Mouse (Mus musculus): ENCODE results near the gene Klf13.
A peak's percentile ranks its signal among the peaks of the same experiment; 100 is the strongest.

Gene Klf13

DNA sequence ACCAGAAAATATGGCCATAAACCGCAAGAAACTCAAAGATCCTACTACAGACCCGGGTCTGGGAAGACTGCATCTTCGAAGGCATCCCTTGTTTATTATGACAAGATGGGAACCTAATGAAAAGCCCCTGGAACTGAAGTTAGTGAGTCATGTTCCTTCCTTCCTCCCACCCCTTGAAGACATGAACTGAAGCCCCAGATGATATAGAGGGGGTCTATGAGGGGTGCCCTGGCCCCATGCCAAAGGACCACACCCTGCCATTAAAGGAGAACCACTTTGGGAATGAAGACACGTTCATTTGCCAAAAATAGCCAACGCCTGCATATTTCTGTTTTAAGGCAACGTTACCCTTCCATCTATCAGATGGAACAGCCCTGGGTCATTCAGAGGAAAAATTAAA, 50.0 kb downstream of the Klf13 start:
- DNase-seq (ENCODE audit: low read depth, low spot score), result no peak

DNA sequence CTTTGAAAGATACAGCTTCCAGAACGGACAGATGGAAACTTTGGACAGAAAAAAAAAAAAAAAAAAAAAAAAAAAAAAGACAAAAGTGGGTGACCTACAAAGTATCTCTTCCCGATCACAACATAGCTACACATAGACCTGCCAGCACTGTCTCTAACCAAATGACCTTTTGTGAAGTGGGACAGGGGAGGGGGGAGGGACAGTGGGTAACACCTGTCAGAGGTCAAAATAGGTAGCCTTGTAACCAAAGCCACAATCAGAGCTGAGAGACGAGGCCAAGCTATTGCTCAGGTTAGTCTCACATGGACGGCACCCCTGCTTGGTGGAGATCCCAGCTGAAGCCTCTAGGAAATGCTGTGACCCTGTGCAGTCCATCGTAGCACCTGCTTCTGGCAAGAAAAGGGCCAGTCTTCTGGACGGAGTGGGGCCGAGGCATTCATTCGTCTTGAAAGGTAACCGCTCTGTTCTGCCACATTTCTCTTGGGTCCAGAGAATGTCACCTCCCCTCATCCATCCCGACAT, 51.1 kb downstream of the Klf13 start:
- no peak for DNase-seq (ENCODE audit: low read depth, low spot score)

DNA sequence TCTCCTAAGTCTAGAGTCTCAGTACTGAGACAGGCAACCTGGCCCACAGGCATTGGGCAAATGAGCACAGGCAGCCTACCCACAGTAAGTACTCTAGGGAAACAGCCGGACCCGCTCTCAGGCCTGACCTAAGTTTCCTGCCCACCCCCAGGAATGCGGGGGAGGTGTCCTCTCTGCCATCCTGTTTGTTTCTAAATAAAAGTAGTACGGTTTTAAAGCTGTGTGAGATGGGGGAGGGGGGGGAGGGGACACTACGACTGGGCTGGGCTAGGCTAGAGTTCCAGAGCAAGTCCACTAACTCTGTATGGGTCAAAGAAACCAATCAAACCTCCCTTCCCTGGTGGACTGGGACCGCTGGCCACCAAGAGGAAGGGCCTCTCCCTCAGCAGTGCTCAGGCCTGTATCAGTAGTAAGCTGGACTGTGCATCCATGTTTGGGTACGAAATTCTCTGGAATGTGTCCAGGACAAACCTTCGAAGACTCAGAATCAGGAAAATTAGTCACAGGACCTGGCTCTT, 51.6 kb downstream of the Klf13 start:
- peak; percentile 82 for DNase-seq (ENCODE audit: low read depth, low spot score)

DNA sequence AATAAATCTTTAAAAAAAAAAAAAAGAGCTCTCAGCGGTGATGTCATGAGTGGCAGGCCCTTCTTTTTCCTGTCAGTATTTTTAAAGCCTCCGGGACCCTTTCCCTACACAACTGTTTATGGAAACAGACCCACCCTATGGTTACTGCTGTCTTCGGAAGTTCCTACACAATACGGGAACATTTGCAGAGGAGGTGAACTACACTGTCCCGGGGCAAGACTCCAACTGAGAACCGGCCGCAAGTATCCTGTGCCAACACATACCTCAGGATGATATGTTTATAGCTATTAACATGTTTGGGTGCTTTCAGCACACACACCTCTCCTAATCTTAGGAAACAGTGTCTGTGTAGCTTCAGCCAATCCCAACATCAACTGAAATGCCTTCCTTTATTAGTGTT, 53.7 kb downstream of the Klf13 start:
- DNase-seq (ENCODE audit: low read depth, low spot score), result no peak

DNA sequence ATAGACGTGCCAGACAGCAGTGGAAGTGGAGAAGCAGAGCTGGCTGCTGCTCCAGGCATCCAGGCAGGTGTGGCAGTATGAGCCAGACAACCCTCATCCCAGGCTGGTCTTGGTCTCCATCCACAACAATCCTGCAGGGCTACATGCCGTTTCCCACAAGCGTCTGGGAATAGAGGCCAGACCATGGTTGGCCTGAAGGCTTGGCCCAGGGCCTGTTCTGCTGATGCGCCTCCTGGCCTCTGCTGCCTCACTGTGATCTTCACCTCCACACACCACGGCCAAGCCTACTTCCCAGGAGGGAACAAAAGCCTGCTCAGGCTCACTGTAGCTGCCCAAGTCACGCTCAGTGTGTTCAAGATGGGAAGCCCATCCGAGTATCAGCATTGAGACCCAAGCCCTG, 56.0 kb downstream of the Klf13 start:
- DNase-seq (ENCODE audit: low read depth, low spot score), result no peak

DNA sequence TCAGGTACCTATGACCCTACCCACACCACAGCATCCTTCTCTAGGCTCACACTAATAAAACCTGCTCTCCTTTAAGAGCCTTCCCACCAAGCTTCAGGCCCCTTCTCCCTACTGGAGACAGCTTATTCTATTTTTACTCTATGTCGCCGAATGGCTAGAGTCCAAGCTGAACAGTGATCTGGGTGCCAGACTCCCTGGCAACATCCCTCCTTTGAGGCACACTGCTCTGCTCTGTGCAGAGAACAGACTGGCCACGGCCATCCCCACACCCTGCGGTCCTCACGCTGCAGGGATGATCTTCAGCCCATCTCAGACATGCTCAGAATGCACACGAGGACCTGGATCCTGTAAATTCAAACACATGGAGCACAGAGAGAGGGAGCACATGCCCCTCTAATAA, 59.1 kb downstream of the Klf13 start:
- DNase-seq (ENCODE audit: low read depth, low spot score), result no peak

DNA sequence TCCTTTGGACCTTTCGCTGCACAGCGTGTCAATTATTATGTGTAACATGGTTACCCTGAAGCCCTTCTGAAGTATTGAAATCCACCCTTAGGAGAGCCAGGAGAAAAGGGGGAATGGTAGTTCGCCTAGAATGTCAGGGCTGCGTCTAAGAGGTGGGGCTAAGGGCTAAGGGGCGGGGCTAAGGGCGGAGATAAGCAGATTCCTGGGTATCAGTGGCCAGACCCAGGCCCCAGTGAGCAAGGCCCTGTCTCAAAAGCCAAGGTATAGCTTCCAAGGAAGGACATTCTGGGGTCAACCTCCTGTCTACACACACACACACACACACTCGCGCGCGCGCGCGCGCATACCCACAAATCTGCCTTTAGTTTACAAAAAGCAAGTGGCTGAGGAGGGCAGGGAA, 61.1 kb downstream of the Klf13 start:
- no peak for DNase-seq (ENCODE audit: low read depth, low spot score)

DNA sequence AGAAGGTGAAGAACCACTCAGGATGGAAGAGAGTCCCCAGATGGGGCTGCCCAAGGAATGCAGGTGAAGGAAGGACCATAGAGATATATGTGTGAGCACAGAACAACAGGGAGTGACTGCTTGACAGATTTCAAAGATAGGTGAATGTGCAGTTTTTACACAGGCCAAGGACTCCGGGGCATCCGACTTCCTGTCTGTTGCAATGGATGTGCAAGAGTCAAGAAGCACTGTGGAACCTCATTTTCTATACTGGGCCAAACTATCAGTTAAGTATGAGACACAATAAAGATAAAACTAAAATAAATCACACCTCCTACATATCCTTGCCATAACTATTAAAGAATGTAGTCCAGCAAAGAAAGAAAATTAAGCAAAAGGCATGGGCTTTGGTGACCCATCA, 62.1 kb downstream of the Klf13 start:
- peak; percentile 19 for DNase-seq (ENCODE audit: low read depth, low spot score)

DNA sequence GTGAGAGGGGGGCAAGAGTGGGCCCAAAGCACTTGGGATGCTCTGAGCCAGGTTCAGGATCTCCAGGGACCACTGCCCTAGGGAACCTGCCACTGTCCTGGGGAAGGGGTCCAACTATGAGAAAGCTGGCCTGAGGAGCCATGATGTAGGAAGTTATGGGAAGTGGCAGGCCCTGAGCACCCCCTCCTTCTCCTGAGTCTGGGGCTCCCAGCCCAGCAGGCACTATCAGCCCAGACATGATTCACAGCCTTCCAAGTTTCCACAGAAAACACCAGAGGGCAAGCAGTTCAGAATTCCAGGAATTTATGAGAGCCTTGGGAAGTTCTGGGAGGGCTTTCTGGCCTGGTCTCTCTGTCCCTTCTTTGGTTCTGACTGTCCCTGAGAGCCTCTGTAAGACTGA, 63.0 kb downstream of the Klf13 start:
- peak; percentile 34 for DNase-seq (ENCODE audit: low read depth, low spot score)

DNA sequence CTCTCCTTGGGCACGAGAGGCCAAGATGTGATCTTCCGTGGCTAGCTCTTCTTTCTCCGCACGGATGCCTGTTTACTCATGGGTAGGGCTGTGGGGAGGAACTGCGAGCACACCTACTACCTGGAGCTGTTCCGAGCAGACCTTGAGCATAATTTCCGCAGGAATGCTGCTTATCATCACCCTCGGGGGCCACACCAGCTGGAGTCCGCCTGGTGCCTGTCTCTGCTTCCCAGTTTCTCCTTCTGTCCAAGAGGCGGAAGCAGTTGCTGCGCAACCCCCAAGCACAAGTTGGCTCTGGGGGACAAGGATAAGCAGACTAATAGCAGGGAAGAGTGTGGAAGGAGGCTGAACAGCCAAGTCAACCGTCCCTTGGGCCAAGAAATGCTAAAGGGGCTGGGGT, 64.8 kb downstream of the Klf13 start:
- no peak for DNase-seq (ENCODE audit: low read depth, low spot score)

DNA sequence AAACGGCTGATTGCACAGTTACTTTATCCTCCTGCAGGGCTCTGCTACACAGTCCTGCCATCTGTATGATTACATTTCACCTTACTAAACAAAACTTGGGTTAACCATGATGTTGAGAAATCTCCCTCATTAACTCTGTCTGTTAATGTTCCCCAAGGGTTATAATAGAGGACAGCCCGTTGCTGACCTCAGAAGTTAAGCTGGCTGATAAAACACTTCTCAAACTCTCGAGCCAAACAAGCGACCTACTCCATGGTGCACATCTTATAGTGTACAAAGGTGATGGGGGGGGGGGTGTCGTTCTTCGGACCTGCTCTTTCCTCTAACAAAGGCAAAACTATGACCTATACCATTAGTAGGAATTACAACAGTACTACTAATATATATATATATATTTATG, 67.0 kb downstream of the Klf13 start:
- DNase-seq (ENCODE audit: low read depth, low spot score), result no peak

DNA sequence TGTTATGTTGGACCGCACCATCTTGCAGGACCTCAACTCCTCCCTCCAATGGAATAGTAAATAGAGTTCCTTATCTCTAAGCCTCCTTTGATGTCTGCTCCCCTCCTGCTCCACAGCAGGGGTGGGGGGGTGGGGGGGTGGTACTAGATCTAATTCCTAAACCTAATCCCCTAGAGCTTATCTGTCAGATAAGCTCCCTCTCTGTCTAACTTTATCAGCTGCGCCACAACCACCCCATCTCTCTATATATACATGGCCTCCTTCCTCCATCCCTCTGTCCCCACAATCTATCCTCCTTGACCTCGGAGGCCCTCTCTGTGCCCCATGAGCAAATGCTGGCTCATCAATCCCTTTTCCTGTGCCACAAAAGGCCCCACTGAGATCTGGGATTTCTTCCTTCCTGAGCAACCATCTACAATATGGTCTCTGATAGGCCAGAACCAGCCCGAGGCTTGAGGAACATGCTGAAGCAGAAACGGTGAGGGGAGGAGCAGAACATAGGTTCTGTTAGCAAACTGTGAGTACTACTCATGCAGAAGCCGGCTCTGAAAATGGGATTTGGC, 70.3 kb downstream of the Klf13 start:
- DNase-seq (ENCODE audit: low read depth, low spot score), result no peak

DNA sequence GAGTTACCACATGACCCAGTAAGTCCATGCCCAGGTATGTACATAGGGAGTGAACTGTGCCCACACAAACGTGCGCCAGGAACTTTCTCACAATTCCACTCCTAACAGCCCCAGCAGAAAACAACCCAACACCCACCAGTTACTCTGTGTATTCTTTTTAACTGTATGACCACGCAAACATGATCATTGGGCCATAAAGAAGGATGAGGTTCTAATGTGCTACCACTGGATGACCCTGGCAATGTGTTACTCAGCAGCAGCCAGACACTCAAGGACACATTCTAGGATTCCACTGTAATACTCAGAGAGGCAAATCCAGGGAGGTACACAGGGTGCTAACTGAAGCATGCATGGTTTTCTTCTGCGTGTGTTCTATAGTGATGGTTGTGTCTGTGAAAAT, 72.8 kb downstream of the Klf13 start:
- no peak for DNase-seq (ENCODE audit: low read depth, low spot score)

DNA sequence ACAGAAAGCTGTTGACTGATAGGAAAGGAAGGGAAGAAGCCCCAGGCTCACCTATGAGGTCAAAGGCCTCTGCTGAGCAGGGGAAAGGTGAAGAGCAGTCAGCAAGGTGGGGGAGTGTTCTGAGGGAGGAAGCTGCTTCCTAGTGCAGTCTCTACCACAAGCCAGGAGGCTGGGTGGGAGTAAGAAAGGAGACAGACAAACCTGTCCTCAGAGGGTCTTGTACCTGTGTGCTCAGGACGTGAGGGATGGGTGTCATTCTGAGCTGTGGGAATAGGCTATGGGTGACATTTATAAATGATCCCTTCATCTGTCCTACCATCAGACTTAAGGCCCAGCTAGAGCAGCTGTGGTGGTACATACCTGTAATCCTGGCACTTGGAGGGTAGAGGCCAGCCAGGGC, 75.7 kb downstream of the Klf13 start:
- no peak for DNase-seq (ENCODE audit: low read depth, low spot score)

DNA sequence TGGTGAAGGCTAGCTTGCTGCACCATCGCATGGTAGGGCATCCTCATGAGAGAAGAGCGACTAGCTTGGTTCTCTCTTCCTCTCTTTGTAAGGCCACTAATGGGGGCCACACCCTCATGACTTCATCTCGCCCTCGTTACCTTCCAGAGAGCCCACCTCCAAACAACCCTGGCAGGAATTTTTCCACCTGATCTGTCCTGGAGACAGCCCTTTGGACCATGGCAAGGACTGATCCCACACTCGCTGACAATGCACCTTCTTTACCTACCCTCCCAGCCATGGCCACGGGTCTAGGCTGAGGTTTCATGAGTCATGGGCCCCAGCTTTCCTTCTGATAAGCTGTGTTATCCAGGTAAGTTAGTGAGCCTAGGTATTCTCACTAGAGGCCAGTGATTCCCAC, 77.6 kb downstream of the Klf13 start:
- DNase-seq (ENCODE audit: low read depth, low spot score), result no peak

DNA sequence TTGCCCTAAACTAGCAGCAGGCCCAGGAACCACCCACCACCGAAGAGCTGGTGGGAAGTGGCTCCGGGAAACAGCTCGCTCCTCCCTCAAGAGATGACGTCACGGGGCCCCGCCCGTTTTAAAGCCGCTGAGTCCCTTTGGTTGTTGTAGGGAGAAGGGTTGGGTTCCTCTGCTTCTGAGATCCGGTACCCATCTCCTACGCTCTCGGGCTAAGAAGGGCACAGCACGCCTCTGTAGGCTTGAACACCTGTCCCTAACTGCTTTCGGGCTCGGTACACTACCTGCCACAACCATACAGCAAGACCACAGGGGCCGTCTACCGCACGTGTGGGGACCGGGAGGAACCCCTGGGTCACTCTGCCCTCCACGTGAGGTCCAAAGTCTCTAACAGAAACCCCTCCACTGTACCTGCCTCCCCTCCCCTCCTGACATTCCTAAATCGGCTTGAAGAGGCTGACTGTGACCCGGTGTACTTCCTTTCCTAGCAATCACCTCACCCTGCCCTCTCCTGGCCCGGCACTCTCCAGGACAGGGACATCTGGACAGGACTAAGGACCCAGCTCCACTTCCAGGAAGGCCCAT, 80.1 kb downstream of the Klf13 start:
- no peak for DNase-seq (ENCODE audit: low read depth, low spot score)

DNA sequence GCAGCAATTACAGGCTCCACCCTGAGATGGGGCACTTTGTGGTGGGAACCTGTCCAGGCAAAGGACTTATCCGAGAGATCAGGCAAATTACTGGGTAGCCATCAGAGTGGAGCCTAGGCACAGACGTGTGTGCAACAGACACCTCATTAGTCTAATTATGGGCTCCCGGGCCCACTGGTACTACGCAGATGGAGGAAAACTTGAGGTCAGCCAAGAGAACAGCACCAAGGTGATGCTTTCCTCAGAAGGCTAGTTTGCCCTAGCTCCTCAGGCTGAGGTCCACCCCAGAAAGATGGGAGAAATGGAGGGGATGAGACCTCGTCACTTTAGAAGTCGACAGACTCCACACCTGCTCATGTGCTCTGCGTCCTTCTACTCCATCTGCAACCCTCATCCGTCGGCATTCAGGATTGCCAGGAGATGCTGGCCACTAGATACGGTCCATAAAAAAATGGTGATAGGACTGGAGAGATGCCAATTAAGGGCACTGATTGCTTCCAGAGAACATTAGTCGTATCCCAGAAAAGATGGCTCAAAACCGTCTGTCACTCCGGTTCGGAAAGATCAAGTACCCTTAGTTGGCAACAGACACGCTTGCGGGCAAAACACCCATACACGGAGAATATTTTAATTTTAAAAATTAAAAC, 80.8 kb downstream of the Klf13 start:
- no peak for DNase-seq (ENCODE audit: low read depth, low spot score)

DNA sequence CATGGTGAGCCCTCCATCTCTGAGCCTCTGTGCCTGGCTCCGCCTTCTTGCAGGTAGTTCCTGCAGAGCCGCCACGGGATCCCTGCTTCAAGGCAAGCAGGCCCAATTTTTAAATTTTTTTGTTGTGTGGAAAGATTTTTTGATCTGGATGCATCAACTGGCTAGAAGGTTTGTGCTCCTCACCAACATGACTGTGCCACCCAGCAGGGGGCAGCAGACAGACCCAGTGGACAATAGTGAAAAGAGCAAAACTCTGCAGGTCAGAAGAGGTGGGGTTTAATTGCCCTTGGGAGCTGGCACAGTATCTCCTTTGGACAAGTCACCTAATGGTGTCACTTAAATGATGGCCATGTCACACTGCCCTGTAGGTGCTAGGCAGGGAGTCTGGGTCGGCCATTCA, 83.4 kb downstream of the Klf13 start:
- peak; percentile 54 for DNase-seq (ENCODE audit: low read depth, low spot score)

DNA sequence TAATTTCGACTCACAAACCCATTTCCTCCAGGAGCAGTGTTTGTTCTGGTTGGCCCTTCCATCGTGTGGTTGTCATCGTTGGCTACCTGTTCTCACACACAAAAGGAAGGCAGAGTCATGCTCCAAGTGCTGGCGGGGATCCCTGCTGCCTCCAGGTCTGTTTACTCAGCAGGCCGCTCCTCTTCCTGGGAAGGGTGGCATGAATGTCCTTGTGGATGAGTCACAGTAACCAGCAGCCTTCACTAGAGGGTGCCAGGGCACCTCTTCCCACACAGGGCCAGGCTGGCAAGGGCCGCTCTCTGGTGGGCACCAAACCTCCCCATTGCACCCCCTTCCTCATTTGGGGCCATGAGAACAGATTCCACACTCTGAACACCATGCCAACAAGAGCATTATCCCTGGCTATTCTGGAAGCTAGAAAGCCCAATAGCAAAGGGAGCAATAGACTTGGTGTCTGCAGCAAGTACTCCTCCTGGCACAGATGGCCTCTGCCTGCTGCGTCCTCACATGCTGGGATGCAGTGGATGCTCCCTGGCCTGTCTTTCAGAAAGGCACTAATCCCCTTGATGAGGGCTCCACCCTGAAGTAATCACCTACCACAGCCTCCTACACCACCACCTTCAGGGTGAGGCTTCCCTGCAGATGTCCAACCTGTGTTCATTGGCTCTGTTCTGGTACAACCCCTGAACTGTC, 86.7 kb downstream of the Klf13 start:
- peak; percentile 46 for DNase-seq (ENCODE audit: low read depth, low spot score)

All from 3T3-L1 (cell line).